Mouse (Mus musculus): Measurements from ENCODE around the gene Tubgcp2.

- no peak for TF ChIP-seq CTCF (IDR thresholded peaks at IDR 0.05 in 2 of 3, conservative IDR thresholded peaks at IDR 0.05 in 1 of 3; ENCODE audit: control insufficient read depth in 1 of 3, insufficient read depth in 1 of 3, low read depth in 2 of 3, low read length in 3 of 3, poor library complexity in 1 of 3, severe bottlenecking in 1 of 3)
- no peak for TF ChIP-seq TAL1 (IDR thresholded peaks at IDR 0.05; ENCODE audit: low read length)
- TF ChIP-seq POLR2A (IDR thresholded peaks at IDR 0.05; ENCODE audit: control insufficient read depth in 1 of 2, insufficient read depth in 1 of 2, low read depth in 1 of 2, low read length in 2 of 2, poor library complexity in 1 of 2): no peak
- no peak for TF ChIP-seq USF1 (IDR thresholded peaks at IDR 0.05; ENCODE audit: low read depth, low read length)
These were observed 54.4 kb downstream of the Tubgcp2 start for GRCm38 (mm10) chr7:139982058-139982457.
